Mouse (Mus musculus): ENCODE measurements around the gene Yipf2. TPM values are rescaled to one million over a fixed set of nuclear protein-coding genes. Genes with fewer than 3 reads are reported as not detected.

Gene Yipf2
- 10 to 100 TPM; 21.2 to 28.7 TPM for polyA plus RNA-seq (2017; shearing (Covaris generic))

DNA sequence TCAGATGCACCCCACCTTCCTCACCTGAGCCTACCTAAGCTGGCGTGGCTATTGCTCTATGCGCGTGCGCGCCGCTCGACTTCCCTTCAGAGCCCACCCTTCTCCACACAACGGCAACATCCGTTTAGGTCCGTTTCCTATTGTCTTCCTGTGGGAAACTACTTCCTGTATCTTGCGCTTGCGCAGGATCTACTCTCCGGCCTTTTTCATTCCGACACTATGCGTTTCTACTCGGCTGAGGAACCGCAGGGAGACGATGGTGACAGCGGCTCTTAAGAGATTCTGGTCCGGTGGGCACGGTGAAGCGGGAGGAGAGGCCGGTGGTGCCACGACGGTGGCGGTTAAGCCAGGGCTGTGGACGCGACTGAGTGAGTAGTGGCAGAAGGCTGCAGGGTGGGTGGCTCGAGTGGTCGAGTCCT, at the start of gene Yipf2, which contains the start of gene Timm29:
Yipf2 (minus strand) TSS at position 126 of the 419 bp plus-strand sequence.
Timm29 (plus strand) TSS at position 20 of the 419 bp plus-strand sequence.

DNA sequence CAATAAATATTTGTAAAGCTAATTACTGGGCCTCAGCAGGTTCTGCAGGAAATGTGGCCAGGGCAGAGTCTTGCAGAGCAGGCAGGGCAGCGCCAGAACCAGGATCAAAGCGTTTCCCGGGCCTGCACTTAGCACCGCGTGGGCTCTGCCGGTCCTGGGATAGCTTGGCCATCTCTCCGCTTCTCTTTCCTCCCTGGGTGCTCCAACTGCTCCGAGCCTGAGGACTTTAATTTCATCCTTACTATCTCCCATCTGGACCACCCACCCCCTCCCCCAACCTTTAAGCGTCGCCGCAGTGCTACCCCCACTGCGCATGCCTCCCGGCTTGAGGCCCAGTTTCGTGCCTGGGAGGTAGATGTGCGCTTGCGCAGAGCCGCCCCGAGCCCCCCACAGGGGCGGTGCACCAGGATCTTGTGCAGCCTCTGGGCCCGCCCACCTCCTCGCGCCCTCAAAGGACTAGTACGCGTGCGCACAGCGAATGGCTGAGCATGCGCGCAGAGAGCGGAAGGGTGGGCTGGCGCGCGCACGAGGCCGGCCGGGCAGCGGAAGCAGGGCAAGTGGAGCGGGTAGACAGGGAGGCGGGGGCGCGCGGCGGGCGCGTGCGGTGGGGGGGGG, 23.1 kb upstream of the Yipf2 start, which contains the start of gene Smarca4:
Smarca4 (plus strand) TSS at position 553 of the 615 bp plus-strand sequence.

DNA sequence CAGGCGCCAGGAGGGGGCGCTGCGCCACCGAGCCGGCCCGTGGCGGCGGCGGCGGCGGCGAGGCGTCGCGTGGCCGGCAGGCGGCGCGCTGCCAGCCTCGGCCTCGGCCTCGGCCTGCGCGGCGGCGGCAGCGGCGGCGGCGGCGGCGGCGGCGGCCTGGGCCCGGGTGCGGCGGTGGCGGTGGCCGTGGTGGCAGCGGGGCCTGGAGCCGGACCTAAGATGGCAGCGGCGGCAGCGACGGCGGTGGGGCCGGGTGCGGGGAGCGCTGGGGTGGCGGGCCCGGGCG, 45.9 kb downstream of the Yipf2 start, which contains the start of gene Carm1:
Carm1 (plus strand) TSS at position 106 of the 286 bp plus-strand sequence.

Other genes with a start within 250 kb of the Yipf2 start
- gene Ilf3, start 225.0 kb downstream of the Yipf2 start, polyA plus RNA-seq (2017; shearing (Covaris generic)), result 10 to 100 TPM; 41.5 to 42.0 TPM
- gene Qtrt1, start 181.0 kb downstream of the Yipf2 start, polyA plus RNA-seq (2017; shearing (Covaris generic)), result 10 to 100 TPM; 26.3 to 54.9 TPM
- gene Dnm2, start 167.9 kb downstream of the Yipf2 start, polyA plus RNA-seq (2017; shearing (Covaris generic)), result 100 to 1,000 TPM; 192 to 223 TPM
- 1 to 10 TPM; 2.8 to 4.7 TPM for gene Tmed1, start 82.6 kb downstream of the Yipf2 start, polyA plus RNA-seq (2017; shearing (Covaris generic))
- gene AB124611, start 66.7 kb downstream of the Yipf2 start, polyA plus RNA-seq (2017; shearing (Covaris generic)), result 10 to 100 TPM; 24.6 to 59.7 TPM
- 10 to 100 TPM; 56.7 to 91.6 TPM for gene Carm1, start 45.9 kb downstream of the Yipf2 start, polyA plus RNA-seq (2017; shearing (Covaris generic))
- 10 to 100 TPM; 31.7 to 39.3 TPM for gene Timm29, start 106 bp downstream of the Yipf2 start, polyA plus RNA-seq (2017; shearing (Covaris generic))
- gene Smarca4, start 23.3 kb upstream of the Yipf2 start, polyA plus RNA-seq (2017; shearing (Covaris generic)), result 10 to 100 TPM; 48.2 to 66.5 TPM
- 10 to 100 TPM in 1 of 2 experiments, 1 to 10 TPM in 1; 1.1 to 15.6 TPM for gene Ldlr, start 130.7 kb upstream of the Yipf2 start, polyA plus RNA-seq (2017; shearing (Covaris generic))
- gene Spc24, start 167.5 kb upstream of the Yipf2 start, polyA plus RNA-seq (2017; shearing (Covaris generic)), result 10 to 100 TPM; 16.0 to 19.4 TPM
- gene Kank2, start 205.9 kb upstream of the Yipf2 start, polyA plus RNA-seq (2017; shearing (Covaris generic)), result not detected
- gene Angptl8, start 242.7 kb upstream of the Yipf2 start, polyA plus RNA-seq (2017; shearing (Covaris generic)), result not detected